Mouse (Mus musculus) heart, adult 2 months (tissue): ENCODE data around the gene Slc25a10.

Experiments used
- CTCF ChIP-seq: fragments of 200-600 bp; IDR thresholded peaks from 2 replicates; pipeline ENCODE4 v1.8.1; 2022; ENCODE audit warnings: antibody characterized with exemption, mild to moderate bottlenecking, moderate library complexity
- POLR2A ChIP-seq: fragments of 200-500 bp; IDR thresholded peaks from 2 replicates; pipeline ENCODE4 v1.6.1; 2011; ENCODE audit warnings: mild to moderate bottlenecking, low read depth, low read length, control low read depth; ENCODE audit not compliant: insufficient read depth

DNA sequence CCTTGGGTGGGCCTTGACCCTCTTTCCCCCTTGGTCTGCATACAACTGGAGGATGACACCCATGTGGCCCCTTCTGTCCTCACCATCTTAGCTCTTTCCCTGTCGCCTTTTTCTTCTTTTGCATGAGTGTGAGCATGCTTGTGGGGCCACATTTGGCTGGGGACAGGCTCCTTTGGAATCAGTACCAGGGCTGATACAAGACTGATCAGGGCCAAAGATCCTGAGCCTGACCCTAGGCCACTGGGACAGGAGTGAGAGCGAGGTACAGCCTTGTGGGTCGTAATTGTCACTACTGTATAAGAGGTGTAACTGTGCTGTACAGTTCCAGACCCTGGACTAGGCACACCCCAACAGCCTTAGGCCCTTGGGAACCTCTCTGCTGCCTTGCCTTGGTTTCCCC is 2.3 kb downstream of the Slc25a10 start:
- TF ChIP-seq CTCF (no peak), POLR2A (no peak)
